Mouse (Mus musculus): Measurements from ENCODE around the gene Sirt2.

- TF ChIP-seq MAX (IDR thresholded peaks at IDR 0.05; ENCODE audit: low read length) (no peak), TAL1 (IDR thresholded peaks at IDR 0.05; ENCODE audit: low read length) (no peak), CTCF (IDR thresholded peaks at IDR 0.05 in 2 of 3, conservative IDR thresholded peaks at IDR 0.05 in 1 of 3; ENCODE audit: control insufficient read depth in 1 of 3, insufficient read depth in 1 of 3, low read depth in 2 of 3, low read length in 3 of 3, poor library complexity in 1 of 3, severe bottlenecking in 1 of 3) (no peak), MXI1 (IDR thresholded peaks at IDR 0.05; ENCODE audit: low read depth, low read length) (no peak), POLR2A (IDR thresholded peaks at IDR 0.05; ENCODE audit: control insufficient read depth in 1 of 2, insufficient read depth in 1 of 2, low read depth in 1 of 2, low read length in 2 of 2, poor library complexity in 1 of 2) (no peak), RCOR1 (IDR thresholded peaks at IDR 0.05; ENCODE audit: low read depth, low read length) (no peak), GATA1 (IDR thresholded peaks at IDR 0.05; ENCODE audit: low read depth, low read length) (no peak), ZNF384 (IDR thresholded peaks at IDR 0.05; ENCODE audit: low read depth, low read length) (no peak), EP300 (IDR thresholded peaks at IDR 0.05; ENCODE audit: low read depth in 1 of 2, low read length in 2 of 2) (no peak)
These were observed 979 bp downstream of the Sirt2 start, which contains the start of gene Nfkbib for GRCm38 (mm10) chr7:28767462-28767965.

Data from MEL (cell line).